Mouse (Mus musculus): ENCODE results near the gene Fbxo42. TPM values are rescaled to one million over a fixed set of nuclear protein-coding genes. Genes with fewer than 3 reads are reported as not detected.
"Not testable (repeated sequence)": the region's sequence is repeated elsewhere in the genome, so short reads cannot be mapped to it uniquely, and the experiment has no call there.

Fbxo42 gene
- polyA plus RNA-seq, 1 experiment from 2014 or later = 17.9 TPM

DNA sequence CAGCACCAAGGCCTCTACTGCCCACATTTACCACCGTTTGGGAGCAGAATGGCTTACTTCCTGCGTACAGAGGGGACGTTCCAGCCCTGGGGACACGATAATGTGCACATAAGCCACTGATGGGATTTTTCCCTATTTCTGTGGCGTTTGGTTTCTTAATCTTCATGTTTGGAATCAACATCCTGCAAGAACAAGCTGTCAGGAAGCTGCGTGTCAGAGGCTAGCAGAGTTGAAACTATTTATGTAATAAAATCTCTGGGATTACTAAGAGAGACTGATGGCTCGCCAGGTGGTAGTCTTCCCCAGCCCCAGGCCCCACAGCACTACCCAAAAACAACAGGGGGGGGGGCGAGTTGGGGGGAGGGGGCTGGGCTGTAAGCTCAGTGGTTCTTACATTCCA lies 14.5 kb upstream of the Fbxo42 start:
- 25% methylated on average over 8 of the region's 8 CpGs for WGBS
- Histone ChIP-seq H3K9me3 (ENCODE audit: control insufficient read depth, low read length) (no peaks in the 10 kb centered on the region), H3K4me1 (ENCODE audit: control insufficient read depth, insufficient read depth, low read length) (peaks cover 72% of the 10 kb centered on the region), H3K27ac (ENCODE audit: low read length) (peak overlapping the region; percentile 96), H3K4me2 (ENCODE audit: low read depth, low read length) (no peak overlapping the region), H3K9ac (ENCODE audit: low read depth, low read length) (0 out of 2 replicates have a peak overlapping the region, but pooled peaks have one; percentile 24), H3K4me3 (ENCODE audit: low read length) (no peak overlapping the region), H3K36me3 (ENCODE audit: control insufficient read depth, insufficient read depth, low read length) (no peaks in the 10 kb centered on the region), H3K27me3 (replicated peaks; ENCODE audit: control insufficient read depth, insufficient read depth, low read length) (no peaks in the 10 kb centered on the region)
- no peak for ATAC-seq

GRCm38 (mm10) chr4:141134031-141134441 lies 13.7 kb upstream of the Fbxo42 start:
- Histone ChIP-seq H3K9me3 (ENCODE audit: control insufficient read depth, low read length) (no peaks in the 10 kb centered on the region), H3K9ac (ENCODE audit: low read depth, low read length) (peak overlapping the region; percentile 59), H3K4me1 (ENCODE audit: control insufficient read depth, insufficient read depth, low read length) (peaks cover 72% of the 10 kb centered on the region), H3K36me3 (ENCODE audit: control insufficient read depth, insufficient read depth, low read length) (no peaks in the 10 kb centered on the region), H3K4me3 (ENCODE audit: low read length) (peak overlapping the region; percentile 16; the same call in 1 of the 2 replicates), H3K27ac (ENCODE audit: low read length) (peak overlapping the region; percentile 89), H3K4me2 (ENCODE audit: low read depth, low read length) (peak overlapping the region; percentile 54), H3K27me3 (replicated peaks; ENCODE audit: control insufficient read depth, insufficient read depth, low read length) (no peaks in the 10 kb centered on the region)
- ATAC-seq = peak; percentile 31
- 40% methylated on average over 8 of the region's 8 CpGs for WGBS

GRCm38 (mm10) chr4:141134751-141135530 lies 12.8 kb upstream of the Fbxo42 start:
- H3K9me3 ChIP-seq (ENCODE audit: control insufficient read depth, low read length) = no peaks in the 10 kb centered on the region
- H3K27me3 ChIP-seq (replicated peaks; ENCODE audit: control insufficient read depth, insufficient read depth, low read length) = no peaks in the 10 kb centered on the region
- ATAC-seq = no peak
- H3K36me3 ChIP-seq (ENCODE audit: control insufficient read depth, insufficient read depth, low read length) = no peaks in the 10 kb centered on the region
- H3K9ac ChIP-seq (ENCODE audit: low read depth, low read length) = peak overlapping the region; percentile 59
- 59% methylated on average over 20 of the region's 20 CpGs for WGBS
- H3K4me2 ChIP-seq (ENCODE audit: low read depth, low read length) = peak overlapping the region; percentile 54
- peaks cover 65% of the 10 kb centered on the region for H3K4me1 ChIP-seq (ENCODE audit: control insufficient read depth, insufficient read depth, low read length)
- H3K4me3 ChIP-seq (ENCODE audit: low read length) = peak overlapping the region; percentile 16; the same call in 1 of the 2 replicates
- H3K27ac ChIP-seq (ENCODE audit: low read length) = peak overlapping the region; percentile 89

GRCm38 (mm10) chr4:141136126-141136525 lies 11.6 kb upstream of the Fbxo42 start:
- Histone ChIP-seq H3K4me1 (ENCODE audit: control insufficient read depth, insufficient read depth, low read length) (peaks cover 61% of the 10 kb centered on the region), H3K27ac (ENCODE audit: low read length) (peak overlapping the region; percentile 76), H3K27me3 (replicated peaks; ENCODE audit: control insufficient read depth, insufficient read depth, low read length) (no peaks in the 10 kb centered on the region), H3K9me3 (ENCODE audit: control insufficient read depth, low read length) (no peaks in the 10 kb centered on the region), H3K4me2 (ENCODE audit: low read depth, low read length) (peak overlapping the region; percentile 24), H3K36me3 (ENCODE audit: control insufficient read depth, insufficient read depth, low read length) (no peaks in the 10 kb centered on the region), H3K4me3 (ENCODE audit: low read length) (0 out of 2 replicates have a peak overlapping the region, but pooled peaks have one; percentile 7), H3K9ac (ENCODE audit: low read depth, low read length) (peak overlapping the region; percentile 48)
- ATAC-seq = no peak
- WGBS = 66% methylated on average over 7 of the region's 7 CpGs

DNA sequence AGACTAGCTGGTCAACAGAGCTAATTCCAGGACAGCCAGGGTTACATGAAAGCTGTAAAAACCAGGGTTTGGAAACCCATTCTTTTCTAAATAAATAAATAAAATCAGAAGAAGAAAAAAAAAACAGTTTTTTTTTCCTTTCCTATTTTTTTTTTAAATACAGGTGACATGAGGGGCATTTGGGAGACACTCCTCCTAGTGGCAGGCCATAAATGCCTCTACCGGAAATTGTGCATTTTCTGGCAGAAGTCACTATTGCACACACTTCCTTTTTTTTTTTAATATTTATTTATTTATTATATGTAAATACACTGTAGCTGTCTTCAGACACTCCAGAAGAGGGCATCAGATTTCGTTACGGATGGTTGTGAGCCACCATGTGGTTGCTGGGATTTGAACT lies 10.0 kb upstream of the Fbxo42 start:
- not testable (repeated sequence) for H3K36me3 ChIP-seq (ENCODE audit: control insufficient read depth, insufficient read depth, low read length); H3K9me3 ChIP-seq (ENCODE audit: control insufficient read depth, low read length); H3K27me3 ChIP-seq (replicated peaks; ENCODE audit: control insufficient read depth, insufficient read depth, low read length); ATAC-seq
- H3K4me3 ChIP-seq (ENCODE audit: low read length) = peak overlapping the region; percentile 86
- peaks cover 49% of the 10 kb centered on the region for H3K4me1 ChIP-seq (ENCODE audit: control insufficient read depth, insufficient read depth, low read length)
- peak overlapping the region; percentile 29; the same call in 1 of the 2 replicates for H3K9ac ChIP-seq (ENCODE audit: low read depth, low read length)
- WGBS = 70% methylated on average over 1 of the region's 3 CpGs
- peak overlapping the region; percentile 75 for H3K4me2 ChIP-seq (ENCODE audit: low read depth, low read length)
- H3K27ac ChIP-seq (ENCODE audit: low read length) = peak overlapping the region; percentile 28

- Histone ChIP-seq H3K4me2 (ENCODE audit: low read depth, low read length) (peak overlapping the region; percentile 75), H3K9ac (ENCODE audit: low read depth, low read length) (peak overlapping the region; percentile 92), H3K27ac (ENCODE audit: low read length) (peak overlapping the region; percentile 96), H3K36me3 (ENCODE audit: control insufficient read depth, insufficient read depth, low read length) (no peaks in the 10 kb centered on the region), H3K4me3 (ENCODE audit: low read length) (peak overlapping the region; percentile 86), H3K4me1 (ENCODE audit: control insufficient read depth, insufficient read depth, low read length) (peaks cover 42% of the 10 kb centered on the region), H3K9me3 (ENCODE audit: control insufficient read depth, low read length) (no peaks in the 10 kb centered on the region), H3K27me3 (replicated peaks; ENCODE audit: control insufficient read depth, insufficient read depth, low read length) (no peaks in the 10 kb centered on the region)
- ATAC-seq = peak; percentile 26
- under 1% methylated on average over 29 of the region's 29 CpGs for WGBS
Observed at GRCm38 (mm10) chr4:141138425-141139115, 9.1 kb upstream of the Fbxo42 start.

GRCm38 (mm10) chr4:141139116-141139970 lies 8.4 kb upstream of the Fbxo42 start, which contains the start of gene Szrd1:
Szrd1 (minus strand) TSS chr4:141139775.
- H3K4me3 ChIP-seq (ENCODE audit: low read length) = peak within 1 kb of the TSS; percentile 86
- peak within 1 kb of the TSS; percentile 92 for H3K9ac ChIP-seq (ENCODE audit: low read depth, low read length)
- ATAC-seq = peak; percentile 92
- H3K36me3 ChIP-seq (ENCODE audit: control insufficient read depth, insufficient read depth, low read length) = no peaks in the 10 kb centered on the region
- H3K27ac ChIP-seq (ENCODE audit: low read length) = peak within 1 kb of the TSS; percentile 96
- under 1% methylated on average over 63 of the region's 63 CpGs for WGBS
- H3K4me2 ChIP-seq (ENCODE audit: low read depth, low read length) = peak within 1 kb of the TSS; percentile 75
- H3K4me1 ChIP-seq (ENCODE audit: control insufficient read depth, insufficient read depth, low read length) = peaks cover 36% of the 10 kb centered on the region
- no peaks in the 10 kb centered on the region for H3K9me3 ChIP-seq (ENCODE audit: control insufficient read depth, low read length)
- H3K27me3 ChIP-seq (replicated peaks; ENCODE audit: control insufficient read depth, insufficient read depth, low read length) = no peaks in the 10 kb centered on the region

- 86% methylated on average over 9 of the region's 9 CpGs for WGBS
- H3K9me3 ChIP-seq (ENCODE audit: control insufficient read depth, low read length); H3K4me3 ChIP-seq (ENCODE audit: low read length); H3K27me3 ChIP-seq (replicated peaks; ENCODE audit: control insufficient read depth, insufficient read depth, low read length); H3K27ac ChIP-seq (ENCODE audit: low read length); H3K36me3 ChIP-seq (ENCODE audit: control insufficient read depth, insufficient read depth, low read length); H3K9ac ChIP-seq (ENCODE audit: low read depth, low read length); ATAC-seq; H3K4me2 ChIP-seq (ENCODE audit: low read depth, low read length): not testable (repeated sequence)
- H3K4me1 ChIP-seq (ENCODE audit: control insufficient read depth, insufficient read depth, low read length) = peaks cover 28% of the 10 kb centered on the region
Observed at GRCm38 (mm10) chr4:141140354-141140753, 7.4 kb upstream of the Fbxo42 start.

DNA sequence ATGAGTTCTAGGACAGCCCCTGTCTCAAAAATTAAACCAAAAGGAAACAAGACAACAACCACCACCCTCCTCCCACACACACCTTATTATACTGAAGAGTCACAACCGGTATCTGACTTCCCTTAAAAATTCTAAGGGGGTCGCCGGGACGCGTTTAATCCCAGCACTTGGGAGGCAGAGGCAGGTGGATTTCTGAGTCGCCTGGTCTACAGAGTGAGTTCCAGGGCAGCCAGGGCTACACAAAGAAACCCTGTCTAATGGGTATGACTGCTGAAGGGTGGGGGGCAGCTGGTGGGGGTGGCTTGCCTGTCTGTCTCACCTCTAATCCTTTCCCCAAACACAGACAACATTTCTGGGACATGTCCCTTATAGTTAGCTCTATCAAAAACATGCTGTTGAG lies 6.7 kb upstream of the Fbxo42 start:
- no peaks in the 10 kb centered on the region for H3K27me3 ChIP-seq (replicated peaks; ENCODE audit: control insufficient read depth, insufficient read depth, low read length)
- 89% methylated on average over 6 of the region's 6 CpGs for WGBS
- H3K36me3 ChIP-seq (ENCODE audit: control insufficient read depth, insufficient read depth, low read length) = no peaks in the 10 kb centered on the region
- ATAC-seq = no peak
- no peak overlapping the region for H3K4me2 ChIP-seq (ENCODE audit: low read depth, low read length)
- H3K9ac ChIP-seq (ENCODE audit: low read depth, low read length) = no peak overlapping the region
- H3K27ac ChIP-seq (ENCODE audit: low read length) = no peak overlapping the region
- peaks cover 25% of the 10 kb centered on the region for H3K4me1 ChIP-seq (ENCODE audit: control insufficient read depth, insufficient read depth, low read length)
- no peak overlapping the region for H3K4me3 ChIP-seq (ENCODE audit: low read length)
- H3K9me3 ChIP-seq (ENCODE audit: control insufficient read depth, low read length) = no peaks in the 10 kb centered on the region
